10 mouse cellular contexts compared by ENCODE assay signal in genomic region chr16:77596556-77596955, GRCm38 (mm10). TPM values are rescaled to one million over a fixed set of nuclear protein-coding genes. Genes with fewer than 3 reads are reported as not detected.
DNase-seq lines count a peak whose midpoint lies in the region; ATAC-seq and TF ChIP-seq lines count a peak whose summit lies in the region.
"Had no signal": no experiment of that assay in that cellular context is flagged by ENCODE, and none has a peak within 500 bp of the region (broad histone marks: within the 10 kb centered on the region; RNA-seq: fewer than 3 reads in every experiment).

No protein-coding gene starts in this region.

- H3K9ac ChIP-seq in midbrain, embryonic 11.5 days (ENCODE audit: low read length), result no peak overlapping the region
- no peak overlapping the region for H3K9ac ChIP-seq in stomach, postnatal 0 days (ENCODE audit: low read length)
- H3K9ac ChIP-seq: kidney, embryonic 15.5 days had no signal

- peak; percentile 76 for DNase-seq in midbrain, embryonic 11.5 days (ENCODE audit: low spot score, missing footprints)
- DNase-seq in midbrain, embryonic 10.5 days (ENCODE audit: low spot score), result no peak
- peak; percentile 27 to 66 for DNase-seq in cerebellum, postnatal 36 days
- peak; percentile 24 to 47 for DNase-seq in layer of hippocampus, postnatal 25 days (ENCODE audit: extremely low spot score in 1 of 2, low spot score in 1 of 2)
- DNase-seq in stomach, postnatal 0 days (ENCODE audit: low spot score), result no peak
- no peak for DNase-seq in thymus, postnatal 0 days (ENCODE audit: low spot score)
- DNase-seq in ovary, postnatal 14 days (ENCODE audit: low spot score), result no peak

- H3K9me3 ChIP-seq in midbrain, embryonic 11.5 days (ENCODE audit: control insufficient read depth, low read length), result no peaks in the 10 kb centered on the region
- H3K9me3 ChIP-seq in midbrain, embryonic 10.5 days (replicated peaks), result no peaks in the 10 kb centered on the region
- no peaks in the 10 kb centered on the region for H3K9me3 ChIP-seq in stomach, postnatal 0 days (ENCODE audit: control insufficient read depth, low read length)
- H3K9me3 ChIP-seq: kidney, embryonic 15.5 days had no signal

- no peak for ATAC-seq in midbrain, embryonic 11.5 days (ENCODE audit: low FRiP score)
- ATAC-seq in stomach, postnatal 0 days (ENCODE audit: low FRiP score, low TSS enrichment), result no peak

- no peaks in the 10 kb centered on the region for H3K27me3 ChIP-seq in midbrain, embryonic 11.5 days (ENCODE audit: control insufficient read depth, insufficient read depth, low read length)
- H3K27me3 ChIP-seq in midbrain, embryonic 10.5 days (ENCODE audit: low read depth, poor library complexity, severe bottlenecking), result no peaks in the 10 kb centered on the region
- H3K27me3 ChIP-seq in stomach, postnatal 0 days (ENCODE audit: control insufficient read depth, insufficient read depth, low read length), result no peaks in the 10 kb centered on the region
- H3K27me3 ChIP-seq: kidney, embryonic 15.5 days had no signal

- H3K4me1 ChIP-seq in midbrain, embryonic 11.5 days (ENCODE audit: control insufficient read depth, insufficient read depth, low read length), result peaks cover 6% of the 10 kb centered on the region; the same call in 1 of the 2 replicates
- peaks cover 19% of the 10 kb centered on the region for H3K4me1 ChIP-seq in midbrain, embryonic 10.5 days
- H3K4me1 ChIP-seq in stomach, postnatal 0 days (replicated peaks; ENCODE audit: control insufficient read depth, insufficient read depth), result no peaks in the 10 kb centered on the region

- H3K27ac ChIP-seq in midbrain, embryonic 11.5 days (ENCODE audit: low read depth, low read length), result no peak overlapping the region
- H3K27ac ChIP-seq in midbrain, embryonic 10.5 days (replicated peaks), result no peak overlapping the region
- no peak overlapping the region for H3K27ac ChIP-seq in stomach, postnatal 0 days (replicated peaks)
- H3K27ac ChIP-seq: kidney, embryonic 15.5 days had no signal

- no peak overlapping the region for H3K4me3 ChIP-seq in midbrain, embryonic 11.5 days (ENCODE audit: low read depth, low read length)
- H3K4me3 ChIP-seq in midbrain, embryonic 10.5 days, result no peak overlapping the region
- H3K4me3 ChIP-seq in stomach, postnatal 0 days (ENCODE audit: low read depth, low read length), result no peak overlapping the region
- H3K4me3 ChIP-seq: kidney, embryonic 15.5 days had no signal

- no peak overlapping the region for H3K4me2 ChIP-seq in midbrain, embryonic 11.5 days
- peak overlapping the region; percentile 23; the same call in 1 of the 2 replicates for H3K4me2 ChIP-seq in stomach, postnatal 0 days (replicated peaks; ENCODE audit: low read depth)
- H3K4me2 ChIP-seq: kidney, embryonic 15.5 days had no signal

- 67% methylated on average over 5 of the region's 5 CpGs for WGBS in midbrain, embryonic 11.5 days
- WGBS in midbrain, embryonic 10.5 days, result 84% methylated on average over 5 of the region's 5 CpGs
- WGBS in stomach, postnatal 0 days, result 60% methylated on average over 5 of the region's 5 CpGs

- no peak for TF ChIP-seq EP300 in stomach, postnatal 0 days (optimal IDR thresholded peaks at IDR 0.05)

- no peaks in the 10 kb centered on the region for H3K36me3 ChIP-seq in midbrain, embryonic 11.5 days (ENCODE audit: control insufficient read depth, insufficient read depth, low read length)
- H3K36me3 ChIP-seq in midbrain, embryonic 10.5 days, result peaks cover 22% of the 10 kb centered on the region
- H3K36me3 ChIP-seq in stomach, postnatal 0 days (ENCODE audit: control insufficient read depth, insufficient read depth, low read length), result 0 out of 2 replicates have a peak, but pooled peaks cover 2% of the 10 kb centered on the region

- TF ChIP-seq CTCF in stomach, postnatal 0 days (IDR thresholded peaks at IDR 0.05; ENCODE audit: low read depth), result no peak

RNA-seq across cellular contexts. Expression of gene Gm11146, which starts 5.3 kb away (rescaled TPM):
- polyA plus RNA-seq in midbrain, embryonic 11.5 days (2014; fragmentation: Nextera tagmentation; extraction: Ambion mirVana), result not detected in 2 replicates
- polyA plus RNA-seq in midbrain, embryonic 10.5 days (2016; fragmentation: Nextera tagmentation; extraction: Ambion mirVana), result not detected in 2 replicates
- total RNA-seq in layer of hippocampus, postnatal 25 days (2021), result not detected
- not detected in 2 replicates for polyA plus RNA-seq in stomach, postnatal 0 days (2015; fragmentation: Nextera tagmentation; extraction: Ambion mirVana)
- not detected in 2 replicates for polyA plus RNA-seq in thymus, postnatal 0 days (2015; fragmentation: Nextera tagmentation; extraction: Ambion mirVana)
- polyA plus RNA-seq: embryonic facial prominence, embryonic 14.5 days; kidney, embryonic 15.5 days; stomach, embryonic 16.5 days had no signal

Comparison
In these comparisons a context has a peak if more than half of its experiments do, and no peak if none do; other contexts are left out.
1. DNase-seq: peak in midbrain, embryonic 11.5 days (single experiment), cerebellum, postnatal 36 days (2 of 2) and layer of hippocampus, postnatal 25 days (2 of 2); none in midbrain, embryonic 10.5 days (single experiment), stomach, postnatal 0 days (single experiment), thymus, postnatal 0 days (single experiment) and ovary, postnatal 14 days (single experiment).